Mouse (Mus musculus): ENCODE measurements at regions not wholly inside any gene's neighbourhood (a gene's known extent, or its start where the extent isn't known, plus 50 kb on each side); places are given as distances from the start of the nearest gene placed in this dataset.

GRCm38 (mm10) chr13:38281712-38282111 is 63.2 kb upstream of the Bmp6 start:
- DNase-seq (ENCODE audit: low read depth, low spot score): no peak

GRCm38 (mm10) chr13:38287960-38288359 is 56.9 kb upstream of the Bmp6 start:
- peak; percentile 30 for DNase-seq (ENCODE audit: low read depth, low spot score)

- DNase-seq (ENCODE audit: low read depth, low spot score): no peak
Measured at GRCm38 (mm10) chr13:38288572-38289440, 56.1 kb upstream of the Bmp6 start.

- DNase-seq (ENCODE audit: low read depth, low spot score): no peak
Measured at GRCm38 (mm10) chr13:38290287-38290941, 54.5 kb upstream of the Bmp6 start.

- DNase-seq (ENCODE audit: low read depth, low spot score): no peak
Measured at GRCm38 (mm10) chr13:38291487-38291886, 53.4 kb upstream of the Bmp6 start.

Measured in A20 (cell line).